Mouse (Mus musculus) lung, postnatal 0 days (tissue): Measurements from ENCODE around the gene Slc38a1.

Experiments
- CTCF ChIP-seq: IDR thresholded peaks from 2 replicates; pipeline ENCODE4 v1.5.1; 2016; ENCODE audit warnings: antibody characterized with exemption, mild to moderate bottlenecking
- EP300 ChIP-seq: IDR thresholded peaks from 2 replicates; pipeline ENCODE4 v1.6.1; 2016; ENCODE audit warnings: antibody characterized with exemption, mild to moderate bottlenecking, control low read depth

- TF ChIP-seq CTCF (no peak), EP300 (no peak)
These were observed 34.0 kb downstream of the Slc38a1 start for GRCm38 (mm10) chr15:96608671-96609070.
